Mouse (Mus musculus): Measurements from ENCODE around the gene Tbc1d30. TPM values are rescaled to one million over a fixed set of nuclear protein-coding genes. Genes with fewer than 3 reads are reported as not detected.

The Tbc1d30 gene
- polyA plus RNA-seq, 1 experiment from 2014 or later: 18.2 TPM

- Histone ChIP-seq H3K36me3 (no peaks in the 10 kb centered on the region), H3K27me3 (replicated peaks) (no peaks in the 10 kb centered on the region), H3K4me1 (no peaks in the 10 kb centered on the region), H3K9me3 (replicated peaks) (0 out of 2 replicates have a peak, but pooled peaks cover 4% of the 10 kb centered on the region), H3K4me2 (no peak overlapping the region), H3K4me3 (replicated peaks) (no peak overlapping the region), H3K9ac (replicated peaks) (no peak overlapping the region), H3K27ac (replicated peaks) (no peak overlapping the region)
- no peak for ATAC-seq (ENCODE audit: low FRiP score)
- 57% methylated on average over 10 of the region's 10 CpGs for WGBS
Measured at GRCm38 (mm10) chr10:121235167-121235824, 115.8 kb downstream of the Tbc1d30 start.

GRCm38 (mm10) chr10:121234476-121234875 lies 116.6 kb downstream of the Tbc1d30 start:
- Histone ChIP-seq H3K4me2 (no peak overlapping the region), H3K9me3 (replicated peaks) (0 out of 2 replicates have a peak, but pooled peaks cover 4% of the 10 kb centered on the region), H3K36me3 (no peaks in the 10 kb centered on the region), H3K9ac (replicated peaks) (no peak overlapping the region), H3K4me3 (replicated peaks) (no peak overlapping the region), H3K27ac (replicated peaks) (no peak overlapping the region), H3K4me1 (no peaks in the 10 kb centered on the region), H3K27me3 (replicated peaks) (no peaks in the 10 kb centered on the region)
- no peak for ATAC-seq (ENCODE audit: low FRiP score)
- 68% methylated on average over 3 of the region's 3 CpGs for WGBS

- WGBS: 76% methylated on average over 15 of the region's 15 CpGs
- Histone ChIP-seq H3K27ac (replicated peaks) (no peak overlapping the region), H3K4me1 (no peaks in the 10 kb centered on the region), H3K9me3 (replicated peaks) (0 out of 2 replicates have a peak, but pooled peaks cover 4% of the 10 kb centered on the region), H3K4me3 (replicated peaks) (no peak overlapping the region), H3K36me3 (no peaks in the 10 kb centered on the region), H3K27me3 (replicated peaks) (peaks cover 4% of the 10 kb centered on the region; the same call in 1 of the 2 replicates), H3K9ac (replicated peaks) (no peak overlapping the region), H3K4me2 (no peak overlapping the region)
- ATAC-seq (ENCODE audit: low FRiP score): no peak
Measured at GRCm38 (mm10) chr10:121228422-121228953, 122.6 kb downstream of the Tbc1d30 start.

GRCm38 (mm10) chr10:121227988-121228409 lies 123.1 kb downstream of the Tbc1d30 start:
- H3K9ac ChIP-seq (replicated peaks): no peak overlapping the region
- 0 out of 2 replicates have a peak, but pooled peaks cover 4% of the 10 kb centered on the region for H3K9me3 ChIP-seq (replicated peaks)
- H3K27ac ChIP-seq (replicated peaks): no peak overlapping the region
- ATAC-seq (ENCODE audit: low FRiP score): no peak
- WGBS: 37% methylated on average over 16 of the region's 16 CpGs
- H3K4me2 ChIP-seq: no peak overlapping the region
- H3K36me3 ChIP-seq: no peaks in the 10 kb centered on the region
- no peaks in the 10 kb centered on the region for H3K4me1 ChIP-seq
- peaks cover 4% of the 10 kb centered on the region; the same call in 1 of the 2 replicates for H3K27me3 ChIP-seq (replicated peaks)
- no peak overlapping the region for H3K4me3 ChIP-seq (replicated peaks)

GRCm38 (mm10) chr10:121227403-121227802 lies 123.7 kb downstream of the Tbc1d30 start:
- Histone ChIP-seq H3K36me3 (no peaks in the 10 kb centered on the region), H3K27me3 (replicated peaks) (peaks cover 4% of the 10 kb centered on the region; the same call in 1 of the 2 replicates), H3K9me3 (replicated peaks) (0 out of 2 replicates have a peak, but pooled peaks cover 4% of the 10 kb centered on the region), H3K27ac (replicated peaks) (no peak overlapping the region), H3K4me3 (replicated peaks) (no peak overlapping the region), H3K4me2 (no peak overlapping the region), H3K4me1 (no peaks in the 10 kb centered on the region), H3K9ac (replicated peaks) (no peak overlapping the region)
- ATAC-seq (ENCODE audit: low FRiP score): no peak
- WGBS: 77% methylated on average over 5 of the region's 5 CpGs

- ATAC-seq (ENCODE audit: low FRiP score): no peak
- 81% methylated on average over 6 of the region's 6 CpGs for WGBS
- Histone ChIP-seq H3K4me2 (no peak overlapping the region), H3K9ac (replicated peaks) (no peak overlapping the region), H3K36me3 (no peaks in the 10 kb centered on the region), H3K27me3 (replicated peaks) (peaks cover 4% of the 10 kb centered on the region; the same call in 1 of the 2 replicates), H3K9me3 (replicated peaks) (no peaks in the 10 kb centered on the region), H3K27ac (replicated peaks) (no peak overlapping the region), H3K4me3 (replicated peaks) (no peak overlapping the region), H3K4me1 (no peaks in the 10 kb centered on the region)
Measured at GRCm38 (mm10) chr10:121225636-121226035, 125.4 kb downstream of the Tbc1d30 start.

GRCm38 (mm10) chr10:121222881-121223280 lies 128.2 kb downstream of the Tbc1d30 start:
- WGBS: 94% methylated on average over 3 of the region's 4 CpGs
- Histone ChIP-seq H3K9ac (replicated peaks) (no peak overlapping the region), H3K27ac (replicated peaks) (no peak overlapping the region), H3K36me3 (no peaks in the 10 kb centered on the region), H3K27me3 (replicated peaks) (0 out of 2 replicates have a peak, but pooled peaks cover 4% of the 10 kb centered on the region), H3K9me3 (replicated peaks) (no peaks in the 10 kb centered on the region), H3K4me3 (replicated peaks) (no peak overlapping the region), H3K4me1 (no peaks in the 10 kb centered on the region), H3K4me2 (no peak overlapping the region)
- ATAC-seq (ENCODE audit: low FRiP score): no peak

- Histone ChIP-seq H3K9ac (replicated peaks) (no peak overlapping the region), H3K4me3 (replicated peaks) (no peak overlapping the region), H3K4me1 (no peaks in the 10 kb centered on the region), H3K4me2 (no peak overlapping the region), H3K36me3 (no peaks in the 10 kb centered on the region), H3K27ac (replicated peaks) (no peak overlapping the region), H3K9me3 (replicated peaks) (no peaks in the 10 kb centered on the region), H3K27me3 (replicated peaks) (no peaks in the 10 kb centered on the region)
- no peak for ATAC-seq (ENCODE audit: low FRiP score)
- 90% methylated on average over 7 of the region's 7 CpGs for WGBS
Measured at GRCm38 (mm10) chr10:121218616-121219015, 132.5 kb downstream of the Tbc1d30 start.

GRCm38 (mm10) chr10:121216804-121217203 lies 134.3 kb downstream of the Tbc1d30 start:
- 90% methylated on average over 3 of the region's 3 CpGs for WGBS
- no peak for ATAC-seq (ENCODE audit: low FRiP score)
- H3K36me3 ChIP-seq: no peaks in the 10 kb centered on the region
- no peak overlapping the region for H3K4me3 ChIP-seq (replicated peaks)
- H3K4me1 ChIP-seq: no peaks in the 10 kb centered on the region
- no peak overlapping the region for H3K4me2 ChIP-seq
- H3K27me3 ChIP-seq (replicated peaks): no peaks in the 10 kb centered on the region
- no peak overlapping the region for H3K9ac ChIP-seq (replicated peaks)
- no peak overlapping the region for H3K27ac ChIP-seq (replicated peaks)
- no peaks in the 10 kb centered on the region for H3K9me3 ChIP-seq (replicated peaks)

Other genes starting within 250 kb of the Tbc1d30 start
- 39.8 and 41.5 TPM in 2 replicates for gene Gns, start 13.8 kb upstream of the Tbc1d30 start, polyA plus RNA-seq (2015; fragmentation: Nextera tagmentation; extraction: Ambion mirVana)
- 6.7 and 7.1 TPM in 2 replicates for gene Rassf3, start 125.1 kb upstream of the Tbc1d30 start, polyA plus RNA-seq (2015; fragmentation: Nextera tagmentation; extraction: Ambion mirVana)
- 28.2 and 29.3 TPM in 2 replicates for gene Tbk1, start 235.5 kb upstream of the Tbc1d30 start, polyA plus RNA-seq (2015; fragmentation: Nextera tagmentation; extraction: Ambion mirVana)

Measured in neural tube, embryonic 15.5 days (tissue).